Mouse (Mus musculus): ENCODE data around the gene Tmem104.

DNA sequence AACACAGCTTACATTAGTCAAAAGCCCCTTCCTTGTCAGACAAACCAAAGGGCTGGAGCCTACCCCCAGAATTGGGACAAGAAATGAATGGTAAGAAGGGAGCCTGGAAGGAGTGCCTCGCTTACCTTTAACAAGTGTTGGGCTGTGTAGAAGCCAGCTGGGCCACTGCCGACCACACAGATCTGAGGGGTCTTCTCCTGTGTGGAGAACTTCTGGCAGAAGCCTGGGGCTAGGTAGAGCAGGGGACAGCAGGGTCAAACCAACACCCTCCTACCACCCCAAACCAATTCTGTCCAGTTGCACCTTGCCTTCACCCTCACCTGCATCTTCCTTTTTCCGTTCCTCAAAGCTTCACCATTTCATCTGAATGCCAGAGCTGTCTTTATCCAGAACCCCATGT is 88.7 kb downstream of the Tmem104 start:
- TF ChIP-seq POLR2A (IDR thresholded peaks at IDR 0.05; ENCODE audit: borderline replicate concordance, extremely low read depth, low read depth, low read length) (no peak), CTCF (IDR thresholded peaks at IDR 0.05; ENCODE audit: insufficient read depth, low read length) (no peak)
